Mouse (Mus musculus) hindbrain, embryonic 14.5 days (tissue): ENCODE results near the gene Zfp941. TPM values are rescaled to one million over a fixed set of nuclear protein-coding genes. Genes with fewer than 3 reads are reported as not detected.

Source experiments
- ATAC-seq: fragments of 200-750 bp; cut with Nextera tagmentation; 2 replicates; pipeline ENCODE4 v1.8.0; 2017; ENCODE audit warnings: moderate number of reproducible peaks, mild to moderate bottlenecking, moderate TSS enrichment, moderate library complexity; ENCODE audit not compliant: low FRiP score
- DNase-seq: peaks from one replicate; pipeline ENCODE4 v3.0.0-alpha.2; 2015; ENCODE audit warnings: low spot score
- H3K27ac ChIP-seq: fragments of 300-500 bp; sonication (generic); 2 replicates; pipeline ENCODE4 v1.5.1; 2014; ENCODE audit warnings: mild to moderate bottlenecking, moderate library complexity
- H3K27me3 ChIP-seq: fragments of 300-500 bp; sonication (generic); 2 replicates; pipeline ENCODE4 v1.6.1; 2014; ENCODE audit warnings: mild to moderate bottlenecking, low read length, mixed read lengths; ENCODE audit not compliant: control insufficient read depth, insufficient read depth
- H3K36me3 ChIP-seq: fragments of 300-500 bp; sonication (generic); replicated peaks from 2 replicates; pipeline ENCODE4 v1.6.1; 2014; ENCODE audit not compliant: control insufficient read depth, insufficient read depth
- H3K4me1 ChIP-seq: fragments of 300-500 bp; sonication (generic); replicated peaks from 2 replicates; pipeline ENCODE4 v1.6.1; 2014; ENCODE audit warnings: antibody characterized with exemption, low read length, mixed read lengths; ENCODE audit not compliant: control insufficient read depth, insufficient read depth
- H3K4me2 ChIP-seq: fragments of 300-500 bp; sonication (generic); replicated peaks from 2 replicates; pipeline ENCODE4 v1.6.1; 2014; ENCODE audit warnings: mild to moderate bottlenecking, moderate library complexity
- H3K4me3 ChIP-seq: fragments of 300-500 bp; sonication (generic); replicated peaks from 2 replicates; pipeline ENCODE4 v1.5.1; 2014; ENCODE audit warnings: mild to moderate bottlenecking, low read length
- H3K9ac ChIP-seq: fragments of 300-500 bp; sonication (generic); 2 replicates; pipeline ENCODE4 v1.6.1; 2014
- H3K9me3 ChIP-seq: fragments of 300-500 bp; sonication (generic); 2 replicates; pipeline ENCODE4 v1.6.1; 2016; ENCODE audit warnings: low read length; ENCODE audit not compliant: control insufficient read depth
- WGBS: fragments of 180-500 bp; shearing (Covaris S2); extraction: QIAGEN DNeasy Blood & Tissue Kit; methylation state at CpG from one replicate; pipeline ENCODE4 v1.1.7; 2014; 5-methylcytosine and 5-hydroxymethylcytosine counted together
- polyA plus RNA-seq: library from polyadenylated mRNA; unstranded; fragments of >200 nt; fragmentation: Nextera tagmentation; extraction: Ambion mirVana; gene quantifications from 2 replicates; pipeline ENCODE4 v1.2.1, GENCODE M21; 2014

Zfp941 gene
- 33.7 and 33.9 TPM in 2 replicates for polyA plus RNA-seq

- DNase-seq (peak; percentile 84), ATAC-seq (peak; percentile 93)
- no peaks in the 10 kb centered on the region for H3K27me3 ChIP-seq
- peak within 1 kb of the TSS; percentile 75 for H3K4me3 ChIP-seq
- no peaks in the 10 kb centered on the region for H3K9me3 ChIP-seq
- peak within 1 kb of the TSS; percentile 95 for H3K27ac ChIP-seq
- H3K4me1 ChIP-seq: peaks cover 17% of the 10 kb centered on the region; the same call in 1 of the 2 replicates
- peak within 1 kb of the TSS; percentile 63 for H3K4me2 ChIP-seq
- 2% methylated on average over 21 of the region's 21 CpGs for WGBS
- H3K9ac ChIP-seq: peak within 1 kb of the TSS; percentile 87
- peaks cover 7% of the 10 kb centered on the region; the same call in 1 of the 2 replicates for H3K36me3 ChIP-seq
Observed at GRCm38 (mm10) chr7:140821653-140822329, at the start of gene Zfp941. Gene Zfp941, minus strand, starts transcription at chr7:140822178.

GRCm38 (mm10) chr7:140864761-140865160 is 42.8 kb upstream of the Zfp941 start:
- ATAC-seq: no peak
- peaks cover 64% of the 10 kb centered on the region for H3K36me3 ChIP-seq

GRCm38 (mm10) chr7:140860728-140861127 is 38.8 kb upstream of the Zfp941 start:
- WGBS: 89% methylated on average over 5 of the region's 5 CpGs

More at GRCm38 (mm10) chr7:140864761-140865160, 42.8 kb upstream of the Zfp941 start:
- Histone ChIP-seq H3K4me2 (no peak overlapping the region), H3K4me3 (no peak overlapping the region), H3K9me3 (no peaks in the 10 kb centered on the region), H3K4me1 (no peaks in the 10 kb centered on the region; the same call in 1 of the 2 replicates), H3K9ac (no peak overlapping the region), H3K27ac (no peak overlapping the region), H3K27me3 (no peaks in the 10 kb centered on the region)
- 93% methylated on average over 12 of the region's 12 CpGs for WGBS
- no peak for DNase-seq

GRCm38 (mm10) chr7:140859997-140860396 is 38.0 kb upstream of the Zfp941 start:
- Histone ChIP-seq H3K27ac (no peak overlapping the region), H3K9me3 (no peaks in the 10 kb centered on the region), H3K27me3 (no peaks in the 10 kb centered on the region), H3K4me2 (no peak overlapping the region), H3K9ac (no peak overlapping the region), H3K36me3 (peaks cover 65% of the 10 kb centered on the region), H3K4me1 (peaks cover 25% of the 10 kb centered on the region), H3K4me3 (no peak overlapping the region)
- 73% methylated on average over 6 of the region's 6 CpGs for WGBS
- no peak for DNase-seq
- no peak for ATAC-seq

More at GRCm38 (mm10) chr7:140860728-140861127, 38.8 kb upstream of the Zfp941 start:
- Histone ChIP-seq H3K9me3 (no peaks in the 10 kb centered on the region), H3K27ac (no peak overlapping the region), H3K4me1 (peaks cover 19% of the 10 kb centered on the region), H3K36me3 (peaks cover 71% of the 10 kb centered on the region), H3K4me3 (no peak overlapping the region), H3K27me3 (no peaks in the 10 kb centered on the region), H3K9ac (no peak overlapping the region), H3K4me2 (no peak overlapping the region)
- ATAC-seq: no peak
- DNase-seq: no peak

GRCm38 (mm10) chr7:140858746-140859145 is 36.8 kb upstream of the Zfp941 start:
- no peak overlapping the region for H3K27ac ChIP-seq
- peak overlapping the region; percentile 83 for H3K4me2 ChIP-seq
- no peaks in the 10 kb centered on the region for H3K9me3 ChIP-seq
- WGBS: 94% methylated on average over 8 of the region's 8 CpGs
- peak overlapping the region; percentile 83 for H3K4me3 ChIP-seq
- peaks cover 27% of the 10 kb centered on the region for H3K4me1 ChIP-seq
- peaks cover 64% of the 10 kb centered on the region for H3K36me3 ChIP-seq
- ATAC-seq (no peak), DNase-seq (no peak)
- peak overlapping the region; percentile 38; the same call in 1 of the 2 replicates for H3K9ac ChIP-seq
- no peaks in the 10 kb centered on the region for H3K27me3 ChIP-seq

- no peaks in the 10 kb centered on the region for H3K9me3 ChIP-seq
- H3K4me2 ChIP-seq: peak within 1 kb of the TSS; percentile 83
- no peaks in the 10 kb centered on the region for H3K27me3 ChIP-seq
- DNase-seq (no peak), ATAC-seq (peak; percentile 49)
- H3K4me3 ChIP-seq: peak within 1 kb of the TSS; percentile 83
- H3K9ac ChIP-seq: peak within 1 kb of the TSS; percentile 97
- 37% methylated on average over 40 of the region's 40 CpGs for WGBS
- H3K4me1 ChIP-seq: peaks cover 27% of the 10 kb centered on the region
- H3K36me3 ChIP-seq: peaks cover 64% of the 10 kb centered on the region
- H3K27ac ChIP-seq: peak within 1 kb of the TSS; percentile 89
Observed at GRCm38 (mm10) chr7:140857550-140858505, 35.9 kb upstream of the Zfp941 start, which contains the start of gene Bet1l. Gene Bet1l, minus strand, starts transcription at chr7:140857577.

GRCm38 (mm10) chr7:140856785-140857549 is 35.0 kb upstream of the Zfp941 start, which contains the start of gene Ric8a:
Gene Ric8a, plus strand, starts transcription at chr7:140856957.
- H3K9ac ChIP-seq: peak within 1 kb of the TSS; percentile 97
- ATAC-seq: peak; percentile 78
- peak; percentile 70 for DNase-seq
- H3K4me1 ChIP-seq: peaks cover 27% of the 10 kb centered on the region
- WGBS: 0% methylated on average over 49 of the region's 50 CpGs
- no peaks in the 10 kb centered on the region for H3K27me3 ChIP-seq
- peaks cover 64% of the 10 kb centered on the region for H3K36me3 ChIP-seq
- H3K9me3 ChIP-seq: no peaks in the 10 kb centered on the region
- peak within 1 kb of the TSS; percentile 89 for H3K27ac ChIP-seq
- peak within 1 kb of the TSS; percentile 83 for H3K4me3 ChIP-seq
- peak within 1 kb of the TSS; percentile 83 for H3K4me2 ChIP-seq

- peaks cover 27% of the 10 kb centered on the region for H3K4me1 ChIP-seq
- peak within 1 kb of the TSS; percentile 83 for H3K4me2 ChIP-seq
- peak within 1 kb of the TSS; percentile 83 for H3K4me3 ChIP-seq
- peak within 1 kb of the TSS; percentile 89 for H3K27ac ChIP-seq
- no peaks in the 10 kb centered on the region for H3K27me3 ChIP-seq
- peak within 1 kb of the TSS; percentile 97 for H3K9ac ChIP-seq
- 2% methylated on average over 51 of the region's 51 CpGs for WGBS
- DNase-seq: peak; percentile 87
- no peaks in the 10 kb centered on the region for H3K9me3 ChIP-seq
- H3K36me3 ChIP-seq: peaks cover 63% of the 10 kb centered on the region
- peak; percentile 75 for ATAC-seq
Observed at GRCm38 (mm10) chr7:140855860-140856784, 34.1 kb upstream of the Zfp941 start, which contains the start of gene Gm45785. Gene Gm45785, minus strand, starts transcription at chr7:140856331.
